Comparison of ENCODE assay signal across 8 mouse cellular contexts in genomic region chr11:119041750-119042465, GRCm38 (mm10). TPM values are rescaled to one million over a fixed set of nuclear protein-coding genes. Genes with fewer than 3 reads are reported as not detected.
DNase-seq lines count a peak whose midpoint lies in the region; ATAC-seq and TF ChIP-seq lines count a peak whose summit lies in the region.

No protein-coding gene starts in this region.

- no peaks in the 10 kb centered on the region for H3K9me3 ChIP-seq in neural tube, embryonic 11.5 days (ENCODE audit: control insufficient read depth, low read length)
- no peaks in the 10 kb centered on the region for H3K9me3 ChIP-seq in embryonic facial prominence, embryonic 15.5 days (replicated peaks)
- no peaks in the 10 kb centered on the region for H3K9me3 ChIP-seq in intestine, postnatal 0 days (ENCODE audit: control insufficient read depth)

- peak overlapping the region; percentile 72; the same call in 1 of the 2 replicates for H3K27ac ChIP-seq in neural tube, embryonic 11.5 days (ENCODE audit: low read depth, low read length)
- peak overlapping the region; percentile 74 for H3K27ac ChIP-seq in embryonic facial prominence, embryonic 15.5 days (replicated peaks)
- no peak overlapping the region for H3K27ac ChIP-seq in intestine, postnatal 0 days (ENCODE audit: low read depth, low read length)
- H3K27ac ChIP-seq in small intestine, adult 2 months (ENCODE audit: insufficient read depth, low read depth, low read length): no peak overlapping the region

- TF ChIP-seq CTCF in intestine, postnatal 0 days (IDR thresholded peaks at IDR 0.05; ENCODE audit: low read depth): no peak
- TF ChIP-seq CTCF in small intestine, adult 2 months (IDR thresholded peaks at IDR 0.05; ENCODE audit: extremely low read depth, insufficient read length, insufficient replicate concordance, low read depth, low read length): no peak

- no peak for TF ChIP-seq POLR2A in small intestine, adult 2 months (IDR thresholded peaks at IDR 0.05; ENCODE audit: low read depth, low read length)

- H3K4me2 ChIP-seq in neural tube, embryonic 11.5 days (ENCODE audit: low read depth): peak overlapping the region; percentile 99
- H3K4me2 ChIP-seq in embryonic facial prominence, embryonic 15.5 days (replicated peaks): peak overlapping the region; percentile 99
- peak overlapping the region; percentile 99 for H3K4me2 ChIP-seq in intestine, postnatal 0 days (replicated peaks; ENCODE audit: low read depth)

- peaks cover 77% of the 10 kb centered on the region for H3K27me3 ChIP-seq in neural tube, embryonic 11.5 days (ENCODE audit: control insufficient read depth, insufficient read depth, low read length)
- peaks cover 69% of the 10 kb centered on the region for H3K27me3 ChIP-seq in embryonic facial prominence, embryonic 15.5 days
- peaks cover 73% of the 10 kb centered on the region for H3K27me3 ChIP-seq in intestine, postnatal 0 days (replicated peaks; ENCODE audit: control insufficient read depth, insufficient read depth, low read length)
- peaks cover 61% of the 10 kb centered on the region for H3K27me3 ChIP-seq in small intestine, adult 2 months (ENCODE audit: control insufficient read depth, insufficient read depth, low read length)

- no peak for ATAC-seq in neural tube, embryonic 11.5 days (ENCODE audit: insufficient read depth, low FRiP score, low TSS enrichment)
- no peak for ATAC-seq in embryonic facial prominence, embryonic 15.5 days (ENCODE audit: insufficient number of reproducible peaks, low FRiP score, low TSS enrichment, low read depth)
- ATAC-seq in intestine, postnatal 0 days: no peak

- H3K36me3 ChIP-seq in neural tube, embryonic 11.5 days (ENCODE audit: control insufficient read depth, insufficient read depth, low read length): no peaks in the 10 kb centered on the region
- peaks cover 8% of the 10 kb centered on the region for H3K36me3 ChIP-seq in embryonic facial prominence, embryonic 15.5 days
- H3K36me3 ChIP-seq in intestine, postnatal 0 days (ENCODE audit: control insufficient read depth, insufficient read depth): peaks cover 8% of the 10 kb centered on the region; the same call in 1 of the 2 replicates
- peaks cover 7% of the 10 kb centered on the region; the same call in 1 of the 2 replicates for H3K36me3 ChIP-seq in small intestine, adult 2 months (ENCODE audit: control insufficient read depth, insufficient read depth, low read length)

- peak overlapping the region; percentile 68 for H3K9ac ChIP-seq in neural tube, embryonic 11.5 days (ENCODE audit: low read length)
- peak overlapping the region; percentile 37; the same call in 1 of the 2 replicates for H3K9ac ChIP-seq in embryonic facial prominence, embryonic 15.5 days
- H3K9ac ChIP-seq in intestine, postnatal 0 days (ENCODE audit: low read depth, low read length): 0 out of 2 replicates have a peak overlapping the region, but pooled peaks have one; percentile 18

- H3K4me1 ChIP-seq in neural tube, embryonic 11.5 days (ENCODE audit: control insufficient read depth, insufficient read depth, low read length): peaks cover 41% of the 10 kb centered on the region
- H3K4me1 ChIP-seq in embryonic facial prominence, embryonic 15.5 days: peaks cover 87% of the 10 kb centered on the region
- peaks cover 28% of the 10 kb centered on the region for H3K4me1 ChIP-seq in intestine, postnatal 0 days (replicated peaks; ENCODE audit: control insufficient read depth, insufficient read depth, low read length)
- peaks cover 48% of the 10 kb centered on the region for H3K4me1 ChIP-seq in small intestine, adult 2 months (ENCODE audit: control insufficient read depth, insufficient read depth, insufficient read length, low read length)

- 2% methylated on average over 29 of the region's 31 CpGs for WGBS in neural tube, embryonic 11.5 days
- WGBS in embryonic facial prominence, embryonic 15.5 days: 1% methylated on average over 31 of the region's 31 CpGs
- WGBS in intestine, postnatal 0 days: 1% methylated on average over 30 of the region's 31 CpGs
- WGBS in small intestine, adult 2 months: 1% methylated on average over 31 of the region's 31 CpGs

- H3K4me3 ChIP-seq in neural tube, embryonic 11.5 days (ENCODE audit: low read depth, low read length): peak overlapping the region; percentile 68
- H3K4me3 ChIP-seq in embryonic facial prominence, embryonic 15.5 days (replicated peaks): peak overlapping the region; percentile 75
- H3K4me3 ChIP-seq in intestine, postnatal 0 days (ENCODE audit: low read depth, low read length): peak overlapping the region; percentile 79
- peak overlapping the region; percentile 79 for H3K4me3 ChIP-seq in small intestine, adult 2 months (ENCODE audit: low read depth, low read length)

- peak; percentile 50 for DNase-seq in neural tube, embryonic 11.5 days (ENCODE audit: low spot score)
- no peak for DNase-seq in neural tube, embryonic 10.5 days (ENCODE audit: extremely low spot score, low spot score)
- no peak for DNase-seq in frontal cortex, postnatal 14 days (ENCODE audit: low spot score in 2 of 2)
- no peak for DNase-seq in right cerebral cortex, postnatal 36 days (ENCODE audit: low spot score in 2 of 2)
- DNase-seq in adrenal gland, postnatal 14 days: no peak

RNA-seq across cellular contexts. Expression of gene Cbx8, which starts 1.1 kb away (rescaled TPM):
- polyA plus RNA-seq in neural tube, embryonic 11.5 days (2014; fragmentation: Nextera tagmentation; extraction: Ambion mirVana): 6.8 and 7.0 TPM in 2 replicates
- 9.2 and 10.3 TPM in 2 replicates for polyA plus RNA-seq in embryonic facial prominence, embryonic 15.5 days (2015; fragmentation: Nextera tagmentation; extraction: Ambion mirVana)
- polyA plus RNA-seq in intestine, postnatal 0 days (2015; fragmentation: Nextera tagmentation; extraction: Ambion mirVana): 6.4 and 6.6 TPM in 2 replicates
- 4.4 and 4.7 TPM in 2 replicates for polyA plus RNA-seq in small intestine, adult 2 months (2012; rRNA removed)
- total RNA-seq in adrenal gland, postnatal 14 days (2021): 13.1 and 16.7 TPM in 2 replicates

RNA-seq across cellular contexts. Expression of gene Cbx2, which starts 19.1 kb away (rescaled TPM):
- 61.5 and 65.0 TPM in 2 replicates for polyA plus RNA-seq in neural tube, embryonic 11.5 days (2014; fragmentation: Nextera tagmentation; extraction: Ambion mirVana)
- 35.2 and 37.0 TPM in 2 replicates for polyA plus RNA-seq in embryonic facial prominence, embryonic 15.5 days (2015; fragmentation: Nextera tagmentation; extraction: Ambion mirVana)
- polyA plus RNA-seq in intestine, postnatal 0 days (2015; fragmentation: Nextera tagmentation; extraction: Ambion mirVana): 4.9 TPM in 2 replicates
- polyA plus RNA-seq in small intestine, adult 2 months (2012; rRNA removed): 1.6 and 3.1 TPM in 2 replicates
- total RNA-seq in adrenal gland, postnatal 14 days (2021): 7.4 and 7.7 TPM in 2 replicates

RNA-seq across cellular contexts. Expression of gene Cbx4, which starts 44.1 kb away (rescaled TPM):
- 6.0 and 6.1 TPM in 2 replicates for polyA plus RNA-seq in neural tube, embryonic 11.5 days (2014; fragmentation: Nextera tagmentation; extraction: Ambion mirVana)
- 17.2 and 21.4 TPM in 2 replicates for polyA plus RNA-seq in embryonic facial prominence, embryonic 15.5 days (2015; fragmentation: Nextera tagmentation; extraction: Ambion mirVana)
- 6.5 and 7.6 TPM in 2 replicates for polyA plus RNA-seq in intestine, postnatal 0 days (2015; fragmentation: Nextera tagmentation; extraction: Ambion mirVana)
- polyA plus RNA-seq in small intestine, adult 2 months (2012; rRNA removed): 4.2 and 7.6 TPM in 2 replicates
- total RNA-seq in adrenal gland, postnatal 14 days (2021): 105 and 156 TPM in 2 replicates

RNA-seq across cellular contexts. Expression of gene Enpp7, which starts 53.9 kb away (rescaled TPM):
- polyA plus RNA-seq in neural tube, embryonic 11.5 days (2014; fragmentation: Nextera tagmentation; extraction: Ambion mirVana): not detected in 2 replicates
- not detected in 2 replicates for polyA plus RNA-seq in embryonic facial prominence, embryonic 15.5 days (2015; fragmentation: Nextera tagmentation; extraction: Ambion mirVana)
- 30.9 and 32.3 TPM in 2 replicates for polyA plus RNA-seq in intestine, postnatal 0 days (2015; fragmentation: Nextera tagmentation; extraction: Ambion mirVana)
- polyA plus RNA-seq in small intestine, adult 2 months (2012; rRNA removed): 10.8 and 2,214 TPM in 2 replicates
- total RNA-seq in adrenal gland, postnatal 14 days (2021): not detected in 2 replicates

Comparison
In these comparisons a context has a peak if more than half of its experiments do, and no peak if none do; other contexts are left out.
1. H3K27ac ChIP-seq: peak in neural tube, embryonic 11.5 days (single experiment) and embryonic facial prominence, embryonic 15.5 days (single experiment); none in intestine, postnatal 0 days (single experiment) and small intestine, adult 2 months (single experiment).
2. H3K9ac ChIP-seq: peak in every context shown above with its lines; median percentile 68 in neural tube, embryonic 11.5 days; 37 in embryonic facial prominence, embryonic 15.5 days; 18 in intestine, postnatal 0 days.
3. Peak in every context shown above with its lines, with median percentiles within 50 percentile points of each other: H3K4me2 ChIP-seq and H3K4me3 ChIP-seq.